Mouse (Mus musculus): ENCODE results near the gene Pip5k1b. TPM values are rescaled to one million over a fixed set of nuclear protein-coding genes. Genes with fewer than 3 reads are reported as not detected.

Pip5k1b gene
- polyA plus RNA-seq, 1 experiment from 2014 or later: 1.3 TPM

DNA sequence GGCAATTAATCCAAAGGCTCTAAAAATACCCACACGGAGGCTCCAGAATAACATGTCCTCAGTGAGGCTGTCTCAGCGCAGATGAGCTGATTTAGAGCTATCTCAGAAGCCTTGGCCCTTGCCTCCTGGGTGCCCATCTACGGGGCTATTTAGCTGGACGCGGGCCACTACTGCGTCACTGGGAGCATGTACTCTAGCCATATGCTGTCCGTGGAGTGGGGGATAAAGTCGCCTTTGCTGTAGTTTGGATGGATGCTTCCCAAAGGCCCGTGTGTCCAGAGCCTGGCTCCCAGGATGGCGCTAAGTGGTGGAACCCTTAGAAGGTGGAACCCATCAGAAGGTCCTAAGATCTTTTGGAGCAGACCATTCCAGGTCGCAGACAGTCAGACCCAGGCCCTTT, 241.0 kb downstream of the Pip5k1b start:
- DNase-seq (ENCODE audit: low spot score): no peak

DNA sequence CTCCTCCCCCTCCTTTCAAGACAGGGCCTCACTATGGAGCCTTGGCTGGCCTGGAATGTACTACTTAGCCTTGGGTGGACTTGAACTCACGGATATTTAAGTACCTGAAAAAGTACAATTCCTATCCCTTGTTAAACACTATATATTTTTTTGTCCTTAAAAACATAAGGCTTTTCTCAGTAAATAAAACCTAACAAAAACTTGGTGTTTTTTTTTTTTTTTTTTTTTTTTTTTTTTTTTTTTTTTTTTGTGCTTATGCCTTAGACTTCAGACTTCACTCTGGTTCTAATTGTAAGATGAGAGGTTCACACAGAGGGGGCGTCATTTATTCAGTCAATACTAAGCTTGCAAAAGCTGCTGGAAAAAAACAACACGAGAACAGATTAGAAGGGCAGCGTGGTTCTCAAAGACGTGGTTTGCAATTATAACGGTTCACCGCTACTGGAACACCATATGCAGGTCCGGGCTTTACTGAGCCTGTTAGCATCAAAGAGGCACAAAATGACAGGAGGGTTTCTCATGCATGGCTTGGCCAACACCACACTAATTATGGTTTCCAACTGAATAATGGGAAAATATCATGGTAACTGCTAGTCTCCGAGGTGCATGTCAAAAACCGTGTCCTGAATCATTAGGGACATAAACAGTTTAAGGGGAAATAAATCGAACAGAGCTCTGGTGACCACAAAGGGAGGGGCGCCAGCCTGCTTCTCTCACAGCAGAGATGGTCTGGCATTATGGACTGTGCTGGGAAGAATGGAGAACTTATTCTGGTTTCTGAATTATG, 242.9 kb downstream of the Pip5k1b start:
- no peak overlapping the region for H3K4me3 ChIP-seq (ENCODE audit: low read depth, low read length)
- no peak overlapping the region for H3K4me2 ChIP-seq (ENCODE audit: low read depth)
- no peaks in the 10 kb centered on the region for H3K9me3 ChIP-seq (ENCODE audit: control insufficient read depth, low read length)
- H3K27ac ChIP-seq (ENCODE audit: low read depth, low read length): no peak overlapping the region
- no peaks in the 10 kb centered on the region for H3K36me3 ChIP-seq (ENCODE audit: control insufficient read depth, insufficient read depth, low read length)
- no peaks in the 10 kb centered on the region for H3K27me3 ChIP-seq (ENCODE audit: control insufficient read depth, insufficient read depth, low read length)
- WGBS: 40% methylated on average over 12 of the region's 12 CpGs
- peaks cover 9% of the 10 kb centered on the region; the same call in 1 of the 2 replicates for H3K4me1 ChIP-seq (ENCODE audit: control insufficient read depth, insufficient read depth, low read length)
- peak; percentile 35 for DNase-seq (ENCODE audit: low spot score)
- no peak overlapping the region for H3K9ac ChIP-seq (ENCODE audit: low read length)
- peak; percentile 53; the same call in 1 of the 2 replicates for ATAC-seq (ENCODE audit: insufficient read depth, low FRiP score, low TSS enrichment)

More for the DNA sequence above, 241.0 kb downstream of the Pip5k1b start:
- no peaks in the 10 kb centered on the region for H3K9me3 ChIP-seq (ENCODE audit: control insufficient read depth, low read length)
- no peak overlapping the region for H3K27ac ChIP-seq (ENCODE audit: low read depth, low read length)
- no peak overlapping the region for H3K4me3 ChIP-seq (ENCODE audit: low read depth, low read length)
- H3K4me1 ChIP-seq (ENCODE audit: control insufficient read depth, insufficient read depth, low read length): peaks cover 5% of the 10 kb centered on the region; the same call in 1 of the 2 replicates
- ATAC-seq (ENCODE audit: insufficient read depth, low FRiP score, low TSS enrichment): no peak
- no peaks in the 10 kb centered on the region for H3K27me3 ChIP-seq (ENCODE audit: control insufficient read depth, insufficient read depth, low read length)
- no peak overlapping the region for H3K4me2 ChIP-seq (ENCODE audit: low read depth)
- H3K9ac ChIP-seq (ENCODE audit: low read length): no peak overlapping the region
- no peaks in the 10 kb centered on the region for H3K36me3 ChIP-seq (ENCODE audit: control insufficient read depth, insufficient read depth, low read length)
- 94% methylated on average over 11 of the region's 11 CpGs for WGBS

DNA sequence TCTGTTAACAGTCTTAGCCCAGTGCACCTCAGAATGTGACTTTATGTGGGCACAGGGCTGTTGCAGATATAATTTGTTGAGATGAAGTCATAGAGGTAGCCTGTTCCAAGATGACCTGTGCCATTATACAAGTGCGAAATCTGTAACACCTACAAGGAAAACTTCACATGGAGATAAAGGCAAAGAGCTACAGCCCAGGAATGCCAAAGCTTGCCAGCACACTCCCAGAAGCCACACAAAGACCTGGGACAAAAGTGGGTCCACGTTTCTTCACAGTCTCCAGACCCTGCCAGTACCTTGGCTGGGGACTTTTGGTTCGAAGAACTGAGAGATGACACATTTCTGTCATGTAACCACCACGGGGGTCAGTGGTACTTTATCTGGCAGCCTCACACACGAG, 243.6 kb downstream of the Pip5k1b start:
- DNase-seq (ENCODE audit: low spot score) (no peak), ATAC-seq (ENCODE audit: insufficient read depth, low FRiP score, low TSS enrichment) (no peak)
- no peak overlapping the region for H3K4me2 ChIP-seq (ENCODE audit: low read depth)
- H3K27ac ChIP-seq (ENCODE audit: low read depth, low read length): no peak overlapping the region
- H3K9me3 ChIP-seq (ENCODE audit: control insufficient read depth, low read length): no peaks in the 10 kb centered on the region
- WGBS: 85% methylated on average over 5 of the region's 5 CpGs
- no peak overlapping the region for H3K4me3 ChIP-seq (ENCODE audit: low read depth, low read length)
- H3K4me1 ChIP-seq (ENCODE audit: control insufficient read depth, insufficient read depth, low read length): peaks cover 12% of the 10 kb centered on the region; the same call in 1 of the 2 replicates
- no peaks in the 10 kb centered on the region for H3K27me3 ChIP-seq (ENCODE audit: control insufficient read depth, insufficient read depth, low read length)
- H3K36me3 ChIP-seq (ENCODE audit: control insufficient read depth, insufficient read depth, low read length): no peaks in the 10 kb centered on the region
- H3K9ac ChIP-seq (ENCODE audit: low read length): no peak overlapping the region

DNA sequence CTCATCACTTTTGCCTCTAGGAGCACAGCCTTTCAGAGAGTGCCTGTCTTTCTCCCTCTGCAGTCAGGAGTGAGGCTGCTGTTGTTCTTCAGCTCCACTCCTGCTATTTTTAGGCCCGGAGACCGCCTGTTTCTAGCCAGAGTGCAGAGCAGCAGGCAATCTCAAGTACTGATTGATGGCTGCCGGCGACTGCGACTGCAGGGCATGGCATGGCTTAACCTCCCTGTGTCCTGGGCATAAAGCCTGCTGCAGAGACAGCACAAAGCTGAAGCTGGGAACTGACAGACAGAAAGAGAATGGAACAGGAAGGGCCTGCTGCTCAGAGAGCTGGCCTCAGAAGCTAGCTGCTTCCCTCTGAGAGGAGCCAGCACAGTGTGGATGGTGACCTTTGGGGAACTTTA, 247.4 kb downstream of the Pip5k1b start:
- Histone ChIP-seq H3K4me1 (ENCODE audit: control insufficient read depth, insufficient read depth, low read length) (peaks cover 8% of the 10 kb centered on the region; the same call in 1 of the 2 replicates), H3K27me3 (ENCODE audit: control insufficient read depth, insufficient read depth, low read length) (no peaks in the 10 kb centered on the region), H3K4me3 (ENCODE audit: low read depth, low read length) (no peak overlapping the region), H3K27ac (ENCODE audit: low read depth, low read length) (no peak overlapping the region), H3K4me2 (ENCODE audit: low read depth) (no peak overlapping the region), H3K9me3 (ENCODE audit: control insufficient read depth, low read length) (no peaks in the 10 kb centered on the region), H3K9ac (ENCODE audit: low read length) (no peak overlapping the region), H3K36me3 (ENCODE audit: control insufficient read depth, insufficient read depth, low read length) (no peaks in the 10 kb centered on the region)
- DNase-seq (ENCODE audit: low spot score): peak; percentile 61
- WGBS: 9% methylated on average over 5 of the region's 5 CpGs
- ATAC-seq (ENCODE audit: insufficient read depth, low FRiP score, low TSS enrichment): no peak; the same call in 1 of the 2 replicates

DNA sequence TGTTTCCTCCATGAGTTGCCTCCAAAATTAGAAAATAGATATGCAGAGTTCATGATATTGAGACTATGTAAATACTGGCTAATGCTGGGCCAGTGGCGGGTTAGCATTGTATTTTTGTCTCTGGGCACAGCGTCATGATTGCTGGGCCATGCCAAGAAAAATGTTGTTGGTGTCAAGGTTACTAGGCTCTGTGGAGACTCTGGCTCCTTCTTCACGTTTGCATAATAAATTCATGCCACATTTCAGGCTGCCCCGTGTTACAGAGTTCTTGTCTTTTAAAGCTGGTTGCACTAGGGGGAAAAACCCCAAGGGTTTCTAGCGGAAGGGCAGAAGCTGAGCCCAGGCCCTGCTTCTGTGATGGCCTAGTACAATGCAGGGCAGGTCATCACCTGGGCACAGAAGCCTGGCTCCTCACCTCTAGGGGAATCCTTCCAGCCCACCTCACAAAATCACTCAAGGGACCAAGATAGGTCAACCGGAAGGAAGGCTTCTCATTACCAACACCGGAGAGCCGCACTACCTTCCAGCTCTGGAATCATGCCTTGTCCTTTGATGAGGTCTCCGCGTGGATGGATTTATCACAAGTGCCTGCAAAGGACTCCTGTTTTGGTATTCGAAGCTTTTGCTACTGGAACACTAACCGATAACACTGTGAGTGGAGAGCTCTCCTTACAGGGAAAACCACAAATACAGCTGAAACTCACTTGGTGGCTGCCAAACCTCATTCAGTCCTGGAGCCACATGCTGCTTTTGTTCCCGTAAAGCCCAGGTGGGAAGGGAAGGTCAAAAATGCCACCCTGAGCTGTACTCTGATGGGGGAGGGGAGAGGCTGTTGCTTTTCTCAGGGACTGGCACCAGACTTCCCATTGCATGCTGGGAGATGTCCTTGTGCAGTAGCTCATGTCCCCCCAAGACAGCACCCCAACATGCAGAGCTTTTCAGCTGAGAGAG, 248.1 kb downstream of the Pip5k1b start:
- DNase-seq (ENCODE audit: low spot score) (no peak), ATAC-seq (ENCODE audit: insufficient read depth, low FRiP score, low TSS enrichment) (no peak)
- H3K4me2 ChIP-seq (ENCODE audit: low read depth): no peak overlapping the region
- no peak overlapping the region for H3K27ac ChIP-seq (ENCODE audit: low read depth, low read length)
- WGBS: 65% methylated on average over 13 of the region's 13 CpGs
- H3K9me3 ChIP-seq (ENCODE audit: control insufficient read depth, low read length): no peaks in the 10 kb centered on the region
- H3K4me3 ChIP-seq (ENCODE audit: low read depth, low read length): no peak overlapping the region
- H3K9ac ChIP-seq (ENCODE audit: low read length): no peak overlapping the region
- H3K36me3 ChIP-seq (ENCODE audit: control insufficient read depth, insufficient read depth, low read length): no peaks in the 10 kb centered on the region
- no peaks in the 10 kb centered on the region for H3K27me3 ChIP-seq (ENCODE audit: control insufficient read depth, insufficient read depth, low read length)
- peaks cover 8% of the 10 kb centered on the region; the same call in 1 of the 2 replicates for H3K4me1 ChIP-seq (ENCODE audit: control insufficient read depth, insufficient read depth, low read length)

DNA sequence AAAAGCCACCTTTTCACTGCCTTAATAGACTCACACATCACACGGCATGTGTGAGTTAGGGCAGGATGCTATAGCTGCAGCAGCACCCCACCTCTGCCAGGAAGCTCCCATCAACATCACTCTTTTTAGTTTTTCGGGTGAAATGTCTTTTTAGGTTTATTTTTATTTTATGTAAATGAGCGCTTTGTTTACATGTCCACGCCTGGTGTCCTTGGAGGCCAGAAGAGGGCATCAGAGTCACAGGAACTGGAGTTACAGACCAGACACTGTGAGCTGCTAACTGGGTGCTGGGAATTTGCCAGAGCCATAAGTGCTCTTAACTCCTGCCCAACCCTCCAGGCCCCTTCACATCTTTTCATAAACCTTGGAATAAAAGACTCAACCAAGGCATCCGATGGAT, 249.3 kb downstream of the Pip5k1b start:
- no peak overlapping the region for H3K4me2 ChIP-seq (ENCODE audit: low read depth)
- no peak overlapping the region for H3K27ac ChIP-seq (ENCODE audit: low read depth, low read length)
- ATAC-seq (ENCODE audit: insufficient read depth, low FRiP score, low TSS enrichment) (no peak), DNase-seq (ENCODE audit: low spot score) (no peak)
- H3K36me3 ChIP-seq (ENCODE audit: control insufficient read depth, insufficient read depth, low read length): no peaks in the 10 kb centered on the region
- H3K27me3 ChIP-seq (ENCODE audit: control insufficient read depth, insufficient read depth, low read length): no peaks in the 10 kb centered on the region
- WGBS: 89% methylated on average over 5 of the region's 5 CpGs
- no peak overlapping the region for H3K9ac ChIP-seq (ENCODE audit: low read length)
- H3K4me1 ChIP-seq (ENCODE audit: control insufficient read depth, insufficient read depth, low read length): peaks cover 11% of the 10 kb centered on the region; the same call in 1 of the 2 replicates
- H3K9me3 ChIP-seq (ENCODE audit: control insufficient read depth, low read length): no peaks in the 10 kb centered on the region
- H3K4me3 ChIP-seq (ENCODE audit: low read depth, low read length): no peak overlapping the region

DNA sequence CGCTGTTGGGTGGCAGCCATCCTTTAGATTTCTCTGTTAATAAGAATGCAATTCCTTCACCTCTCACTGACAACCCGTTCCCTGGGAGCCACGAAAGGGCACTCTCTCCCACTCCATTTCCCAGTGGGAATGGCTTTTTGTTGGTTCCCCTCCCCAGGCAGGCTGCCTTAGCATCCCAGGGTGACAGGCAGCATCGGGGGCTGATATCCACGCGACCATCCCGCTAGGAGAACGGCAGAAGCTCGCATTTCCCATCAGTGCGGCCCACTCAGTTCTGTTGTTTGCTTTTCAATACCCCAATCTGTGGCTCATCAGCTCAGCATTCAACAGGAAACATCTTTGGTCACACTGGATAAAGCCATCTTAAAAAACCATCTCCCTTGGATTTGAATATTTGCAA, 253.5 kb downstream of the Pip5k1b start:
- WGBS: 47% methylated on average over 10 of the region's 10 CpGs

DNA sequence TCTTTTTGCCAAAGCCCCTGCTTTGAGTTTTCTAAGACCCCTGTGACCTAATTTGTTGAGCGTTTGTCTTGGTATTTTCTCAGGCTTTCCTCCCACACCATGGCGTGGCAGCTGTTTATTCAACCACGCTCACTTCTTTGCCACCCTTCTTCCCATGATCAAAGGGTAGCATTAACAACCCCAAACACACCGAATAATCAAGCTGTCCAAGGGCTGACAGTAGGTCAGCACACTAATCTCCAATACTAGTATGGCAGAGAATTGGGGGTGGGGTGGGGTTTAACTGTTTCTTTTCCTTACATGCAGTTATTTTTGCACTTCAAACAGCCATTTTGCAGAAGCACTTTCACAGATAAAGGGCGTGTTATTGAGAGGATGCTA, 253.9 kb downstream of the Pip5k1b start:
- DNase-seq (ENCODE audit: low spot score) (no peak), ATAC-seq (ENCODE audit: insufficient read depth, low FRiP score, low TSS enrichment) (no peak)
- Histone ChIP-seq H3K27ac (ENCODE audit: low read depth, low read length) (no peak overlapping the region), H3K27me3 (ENCODE audit: control insufficient read depth, insufficient read depth, low read length) (no peaks in the 10 kb centered on the region), H3K36me3 (ENCODE audit: control insufficient read depth, insufficient read depth, low read length) (no peaks in the 10 kb centered on the region), H3K9ac (ENCODE audit: low read length) (no peak overlapping the region), H3K4me3 (ENCODE audit: low read depth, low read length) (no peak overlapping the region), H3K4me2 (ENCODE audit: low read depth) (no peak overlapping the region), H3K4me1 (ENCODE audit: control insufficient read depth, insufficient read depth, low read length) (0 out of 2 replicates have a peak, but pooled peaks cover 3% of the 10 kb centered on the region), H3K9me3 (ENCODE audit: control insufficient read depth, low read length) (no peaks in the 10 kb centered on the region)
- WGBS: 20% methylated on average over 5 of the region's 5 CpGs

More for the DNA sequence above, 253.5 kb downstream of the Pip5k1b start:
- H3K4me2 ChIP-seq (ENCODE audit: low read depth): no peak overlapping the region
- H3K9me3 ChIP-seq (ENCODE audit: control insufficient read depth, low read length): no peaks in the 10 kb centered on the region
- no peak overlapping the region for H3K9ac ChIP-seq (ENCODE audit: low read length)
- no peak overlapping the region for H3K4me3 ChIP-seq (ENCODE audit: low read depth, low read length)
- H3K4me1 ChIP-seq (ENCODE audit: control insufficient read depth, insufficient read depth, low read length): 0 out of 2 replicates have a peak, but pooled peaks cover 3% of the 10 kb centered on the region
- no peaks in the 10 kb centered on the region for H3K27me3 ChIP-seq (ENCODE audit: control insufficient read depth, insufficient read depth, low read length)
- no peaks in the 10 kb centered on the region for H3K36me3 ChIP-seq (ENCODE audit: control insufficient read depth, insufficient read depth, low read length)
- no peak for DNase-seq (ENCODE audit: low spot score)
- H3K27ac ChIP-seq (ENCODE audit: low read depth, low read length): no peak overlapping the region
- no peak for ATAC-seq (ENCODE audit: insufficient read depth, low FRiP score, low TSS enrichment)

Measured in neural tube, embryonic 11.5 days (tissue).